Mouse (Mus musculus): ENCODE data around the gene Syt16. TPM values are rescaled to one million over a fixed set of nuclear protein-coding genes. Genes with fewer than 3 reads are reported as not detected.

The Syt16 gene
- total RNA-seq, 1 experiment = 0.22 TPM

DNA sequence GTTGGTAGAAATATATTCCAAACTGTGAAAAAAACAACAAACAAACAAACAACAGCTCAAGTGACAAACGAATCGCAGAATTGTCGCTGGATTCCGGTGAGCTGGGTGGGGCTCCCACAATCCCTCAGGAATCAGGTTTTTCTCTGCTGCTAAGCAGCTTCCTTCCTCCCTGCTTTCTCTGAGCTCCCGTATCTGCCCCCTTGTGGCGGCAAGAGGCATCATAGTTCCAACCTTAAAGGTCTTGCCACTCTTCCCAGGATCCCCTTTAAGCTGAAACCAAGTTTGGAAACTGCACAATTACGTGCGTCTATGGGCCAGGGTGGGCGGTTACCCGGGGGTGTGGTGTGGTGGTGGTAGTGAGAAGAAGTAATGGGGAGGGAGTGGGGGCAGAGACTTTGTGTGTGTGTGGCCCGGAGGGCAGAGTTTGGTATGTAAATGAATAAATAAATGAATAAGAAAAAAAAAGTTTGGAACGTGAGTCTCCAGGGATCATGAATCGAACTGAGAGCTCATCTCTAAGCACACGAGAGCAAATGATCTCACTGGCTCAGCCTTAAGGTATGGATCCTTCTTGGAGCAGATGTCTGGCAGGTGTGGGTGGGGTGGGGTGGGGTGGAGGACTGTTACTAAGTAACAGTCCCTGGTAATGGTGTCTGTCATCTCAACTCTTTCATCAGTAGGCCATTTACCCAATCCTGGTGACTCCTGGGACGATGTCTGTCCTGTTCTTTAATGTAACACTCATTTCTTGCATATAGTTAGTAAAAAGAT lies 319.7 kb downstream of the Syt16 start:
- Histone ChIP-seq H3K4me1 (ENCODE audit: control insufficient read depth in 2 of 2, insufficient read depth in 2 of 2, low read length in 2 of 2, poor library complexity in 1 of 2) (peaks cover 0 to 6% of the 10 kb centered on the region in 2 experiments; a peak in 1 of 4 replicates), H3K9me3 (ENCODE audit: control insufficient read depth, insufficient read depth, low read depth, low read length) (no peaks in the 10 kb centered on the region), H3K4me3 (ENCODE audit: insufficient read depth in 1 of 2, low read depth in 1 of 2, low read length in 2 of 2, poor library complexity in 1 of 2, severe bottlenecking in 1 of 2) (peak overlapping the region; percentile 54 to 70), H3K9ac (ENCODE audit: insufficient read depth, low read depth, low read length, poor library complexity, severe bottlenecking) (peak overlapping the region; percentile 22; the same call in 1 of the 2 replicates), H3K36me3 (ENCODE audit: control insufficient read depth, insufficient read depth, low read length, poor library complexity, severe bottlenecking) (no peaks in the 10 kb centered on the region), H3K27ac (ENCODE audit: insufficient read depth, low read depth, low read length, poor library complexity, severe bottlenecking) (no peak overlapping the region; the same call in 1 of the 2 replicates)
- peak; percentile 50; the same call in 1 of the 2 replicates for TF ChIP-seq HCFC1 (IDR thresholded peaks at IDR 0.05; ENCODE audit: borderline replicate concordance, insufficient read depth, low read length)
- no peak for TF ChIP-seq ZNF384 (IDR thresholded peaks at IDR 0.05; ENCODE audit: low read depth, low read length)
- peak; percentile 59; the same call in 1 of the 2 replicates for TF ChIP-seq ZC3H11A (IDR thresholded peaks at IDR 0.05; ENCODE audit: borderline replicate concordance, low read depth, low read length)
- in situ Hi-C loops (cut with MboI; ENCODE audit: low sequenced_read_pairs in 2 of 2, unreplicated experiment in 2 of 2) = no loop called here
- peak; percentile 85 for DNase-seq (ENCODE audit: low read depth, low spot score)

DNA sequence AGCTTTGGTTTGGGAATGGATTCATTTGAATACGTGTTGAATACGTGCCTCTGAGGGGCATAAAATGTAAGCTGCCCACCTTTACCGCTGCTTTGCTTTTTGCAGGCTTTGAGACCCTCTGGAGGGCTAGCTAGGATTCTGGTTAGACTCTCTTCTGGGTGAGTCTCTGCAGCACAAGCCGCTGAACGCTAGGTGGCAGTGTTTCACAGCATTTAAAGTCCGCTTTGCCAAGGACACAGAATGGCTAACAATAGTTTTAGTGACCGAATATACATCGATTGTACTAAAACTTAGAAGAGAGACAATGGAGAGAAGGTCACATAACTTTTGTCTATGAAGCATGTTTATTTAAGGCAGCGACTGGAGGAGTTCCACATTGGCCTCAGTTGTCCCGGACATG lies 322.9 kb downstream of the Syt16 start:
- in situ Hi-C loops (cut with MboI; ENCODE audit: low sequenced_read_pairs in 2 of 2, unreplicated experiment in 2 of 2) = no loop called here
- Histone ChIP-seq H3K36me3 (ENCODE audit: control insufficient read depth, insufficient read depth, low read length, poor library complexity, severe bottlenecking) (no peaks in the 10 kb centered on the region), H3K4me3 (ENCODE audit: insufficient read depth in 1 of 2, low read depth in 1 of 2, low read length in 2 of 2, poor library complexity in 1 of 2, severe bottlenecking in 1 of 2) (no peak overlapping the region), H3K9ac (ENCODE audit: insufficient read depth, low read depth, low read length, poor library complexity, severe bottlenecking) (no peak overlapping the region), H3K27ac (ENCODE audit: insufficient read depth, low read depth, low read length, poor library complexity, severe bottlenecking) (no peak overlapping the region), H3K9me3 (ENCODE audit: control insufficient read depth, insufficient read depth, low read depth, low read length) (no peaks in the 10 kb centered on the region), H3K4me1 (ENCODE audit: control insufficient read depth in 2 of 2, insufficient read depth in 2 of 2, low read length in 2 of 2, poor library complexity in 1 of 2) (peaks cover 0 to 6% of the 10 kb centered on the region in 2 experiments; a peak in 1 of 4 replicates)
- TF ChIP-seq HCFC1 (IDR thresholded peaks at IDR 0.05; ENCODE audit: borderline replicate concordance, insufficient read depth, low read length) (no peak), CHD2 (IDR thresholded peaks at IDR 0.05; ENCODE audit: low read depth, low read length) (no peak), ZC3H11A (IDR thresholded peaks at IDR 0.05; ENCODE audit: borderline replicate concordance, low read depth, low read length) (peak; percentile 93)
- peak; percentile 64 for DNase-seq (ENCODE audit: low read depth, low spot score)

DNA sequence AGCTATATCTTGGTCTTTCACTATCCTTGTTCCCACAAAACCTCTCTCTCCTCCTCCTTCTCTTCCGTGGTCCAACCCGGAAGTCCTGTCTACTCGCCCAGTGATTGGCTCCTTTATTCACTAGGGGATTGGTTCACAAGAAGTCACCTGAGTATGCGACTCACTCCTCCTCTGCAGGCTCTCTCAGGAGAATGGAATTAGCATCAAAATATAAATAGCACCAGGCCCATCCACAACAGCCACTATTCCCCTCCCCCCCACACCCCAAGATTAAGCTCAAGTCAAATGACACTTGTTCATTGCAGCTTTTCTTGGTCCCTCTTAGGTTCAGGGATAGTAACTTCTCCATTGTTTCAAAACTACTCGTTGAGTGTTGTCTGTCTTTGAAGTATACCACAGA lies 324.5 kb downstream of the Syt16 start:
- peak; percentile 22 for DNase-seq (ENCODE audit: low read depth, low spot score)
- no peak overlapping the region for H3K27ac ChIP-seq (ENCODE audit: insufficient read depth, low read depth, low read length, poor library complexity, severe bottlenecking)
- no peaks in the 10 kb centered on the region for H3K36me3 ChIP-seq (ENCODE audit: control insufficient read depth, insufficient read depth, low read length, poor library complexity, severe bottlenecking)
- H3K9me3 ChIP-seq (ENCODE audit: control insufficient read depth, insufficient read depth, low read depth, low read length) = no peaks in the 10 kb centered on the region
- in situ Hi-C loops (cut with MboI; ENCODE audit: low sequenced_read_pairs in 2 of 2, unreplicated experiment in 2 of 2) = no loop called here
- H3K4me1 ChIP-seq (ENCODE audit: control insufficient read depth in 2 of 2, insufficient read depth in 2 of 2, low read length in 2 of 2, poor library complexity in 1 of 2) = peaks cover 0 to 6% of the 10 kb centered on the region in 2 experiments; a peak in 1 of 4 replicates
- H3K4me3 ChIP-seq (ENCODE audit: insufficient read depth in 1 of 2, low read depth in 1 of 2, low read length in 2 of 2, poor library complexity in 1 of 2, severe bottlenecking in 1 of 2) = peak overlapping the region in 1 of 2 experiments; percentile 58; a peak in 2 of 4 replicates
- no peak overlapping the region for H3K9ac ChIP-seq (ENCODE audit: insufficient read depth, low read depth, low read length, poor library complexity, severe bottlenecking)
- TF ChIP-seq ZC3H11A (IDR thresholded peaks at IDR 0.05; ENCODE audit: borderline replicate concordance, low read depth, low read length) (no peak), MAFK (IDR thresholded peaks at IDR 0.05; ENCODE audit: insufficient read depth, low read depth, low read length) (no peak), ZNF384 (IDR thresholded peaks at IDR 0.05; ENCODE audit: low read depth, low read length) (no peak), CHD2 (IDR thresholded peaks at IDR 0.05; ENCODE audit: low read depth, low read length) (no peak), HCFC1 (IDR thresholded peaks at IDR 0.05; ENCODE audit: borderline replicate concordance, insufficient read depth, low read length) (no peak)

Other genes starting within 250 kb of the Syt16 start
- 40.2 and 57.6 TPM in 2 replicates for gene Hif1a, start 96.3 kb upstream of the Syt16 start, total RNA-seq (2012; rRNA removed)
- 1.7 and 2.9 TPM in 2 replicates for gene Gm49321, start 60.0 kb upstream of the Syt16 start, total RNA-seq (2012; rRNA removed)
- 12.3 and 14.0 TPM in 2 replicates for gene Snapc1, start 33.2 kb upstream of the Syt16 start, total RNA-seq (2012; rRNA removed)